Mouse (Mus musculus): ENCODE data around the gene Acot7.

Acot7 gene

GRCm38 (mm10) chr4:152250615-152251014 lies 72.7 kb downstream of the Acot7 start:
- DNase-seq, result no peak

- no peak for DNase-seq
These were observed 75.3 kb downstream of the Acot7 start for GRCm38 (mm10) chr4:152253183-152253759.

GRCm38 (mm10) chr4:152257070-152257469 lies 79.1 kb downstream of the Acot7 start:
- DNase-seq, result peak; percentile 83

GRCm38 (mm10) chr4:152260451-152260850 lies 82.5 kb downstream of the Acot7 start:
- DNase-seq, result no peak

GRCm38 (mm10) chr4:152262187-152262586 lies 84.3 kb downstream of the Acot7 start:
- DNase-seq, result peak; percentile 52

GRCm38 (mm10) chr4:152263089-152263488 lies 85.2 kb downstream of the Acot7 start:
- DNase-seq, result peak; percentile 57

- peak; percentile 51 for DNase-seq
These were observed 85.7 kb downstream of the Acot7 start for GRCm38 (mm10) chr4:152263512-152264176.

- peak; percentile 72 for DNase-seq
These were observed 86.2 kb downstream of the Acot7 start for GRCm38 (mm10) chr4:152264177-152264530.

GRCm38 (mm10) chr4:152264867-152265568 lies 87.1 kb downstream of the Acot7 start:
- DNase-seq, result peak; percentile 54

GRCm38 (mm10) chr4:152265791-152266190 lies 87.9 kb downstream of the Acot7 start:
- no peak for DNase-seq

- peak; percentile 90 for DNase-seq
These were observed 88.4 kb downstream of the Acot7 start for GRCm38 (mm10) chr4:152266236-152266895.

GRCm38 (mm10) chr4:152267748-152268369 lies 89.9 kb downstream of the Acot7 start:
- peak; percentile 91 for DNase-seq

GRCm38 (mm10) chr4:152269967-152270366 lies 92.0 kb downstream of the Acot7 start:
- DNase-seq, result no peak

- no peak for DNase-seq
These were observed 92.7 kb downstream of the Acot7 start for GRCm38 (mm10) chr4:152270599-152270998.

GRCm38 (mm10) chr4:152271334-152271733 lies 93.4 kb downstream of the Acot7 start:
- no peak for DNase-seq

- DNase-seq, result no peak
These were observed 94.1 kb downstream of the Acot7 start for GRCm38 (mm10) chr4:152272006-152272405.

GRCm38 (mm10) chr4:152272449-152273049 lies 94.6 kb downstream of the Acot7 start:
- DNase-seq, result no peak

GRCm38 (mm10) chr4:152273191-152273590 lies 95.3 kb downstream of the Acot7 start:
- DNase-seq, result no peak

GRCm38 (mm10) chr4:152273621-152274236 lies 95.8 kb downstream of the Acot7 start, which contains the start of gene Gpr153:
Gene Gpr153 (plus strand): TSS chr4:152274232.
- DNase-seq, result peak; percentile 71

GRCm38 (mm10) chr4:152274681-152275131 lies 96.8 kb downstream of the Acot7 start:
- no peak for DNase-seq

- DNase-seq, result peak; percentile 79
These were observed 98.7 kb downstream of the Acot7 start for GRCm38 (mm10) chr4:152276389-152277347.
